Mouse (Mus musculus) layer of hippocampus, postnatal 36 days (tissue): ENCODE measurements at regions not wholly inside any gene's neighbourhood (a gene's known extent, or its start where the extent isn't known, plus 50 kb on each side); places are given as distances from the start of the nearest gene placed in this dataset.

Source experiments
- DNase-seq, 2 experiments: peaks; one replicate each; pipeline ENCODE4 v3.0.0; 2022

DNA sequence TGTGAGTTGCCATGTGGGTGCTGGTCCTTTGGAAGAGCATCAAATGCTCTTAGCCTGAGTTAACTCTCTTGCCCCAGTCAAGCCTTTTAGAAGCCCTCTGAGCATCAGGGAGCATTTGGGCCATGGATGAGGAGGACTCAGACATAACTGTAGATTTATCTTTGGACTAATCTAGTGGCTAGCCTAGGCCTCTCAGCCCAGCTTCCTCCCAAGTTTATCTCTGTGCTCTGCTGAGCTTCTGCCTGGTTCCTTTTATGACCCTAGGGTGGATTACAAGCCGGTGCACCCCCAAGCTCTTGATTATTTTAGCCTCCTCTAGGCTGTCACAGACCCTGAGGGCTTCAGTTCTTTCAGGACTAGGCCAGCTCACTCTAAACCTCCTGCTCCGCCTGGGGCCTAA, 102.6 kb upstream of the Vps8 start:
- DNase-seq: no peak

DNA sequence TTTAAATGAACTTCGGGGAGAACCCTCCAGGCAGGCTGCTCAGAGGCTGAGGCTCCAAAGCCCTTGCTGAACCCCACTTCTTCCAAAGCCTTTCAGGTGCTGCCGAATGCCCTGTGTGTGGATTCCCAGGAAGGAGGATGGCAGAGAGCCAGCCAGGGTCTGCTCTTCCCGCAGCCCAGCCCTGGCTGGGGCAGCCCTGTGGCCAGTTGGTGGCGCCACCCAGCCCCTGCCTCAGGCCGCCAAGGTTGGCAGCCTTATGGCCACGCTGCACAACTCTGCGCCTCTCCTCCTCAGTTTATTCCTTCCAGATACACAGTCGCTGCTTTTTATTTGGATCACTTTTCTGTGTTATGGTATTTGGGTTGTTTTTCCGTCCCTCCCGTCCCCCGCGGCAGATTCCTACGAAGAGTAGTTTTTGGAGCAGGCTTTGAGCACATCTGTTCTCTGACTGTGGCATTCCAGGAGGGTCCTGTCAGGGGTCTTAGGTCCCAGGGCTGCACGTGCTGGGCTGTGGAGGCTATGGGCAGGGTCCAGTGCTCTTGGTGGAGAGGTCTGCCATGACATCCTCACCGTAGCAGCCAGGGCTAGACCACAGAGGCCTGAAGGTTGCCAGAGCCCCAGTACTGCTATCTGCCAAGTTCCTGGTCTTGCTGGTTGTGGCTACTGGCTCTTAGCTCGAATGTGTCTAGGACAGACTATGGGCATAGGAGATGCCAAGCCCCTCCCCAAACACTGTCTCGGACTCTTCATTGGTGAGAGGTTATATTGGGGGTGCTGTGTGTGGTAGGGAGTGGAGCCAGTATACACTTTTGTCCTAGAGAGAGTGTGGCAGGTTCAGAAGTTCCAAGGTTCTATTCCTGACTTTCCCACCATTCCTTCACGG, 101.5 kb upstream of the Vps8 start:
- DNase-seq: no peak

DNA sequence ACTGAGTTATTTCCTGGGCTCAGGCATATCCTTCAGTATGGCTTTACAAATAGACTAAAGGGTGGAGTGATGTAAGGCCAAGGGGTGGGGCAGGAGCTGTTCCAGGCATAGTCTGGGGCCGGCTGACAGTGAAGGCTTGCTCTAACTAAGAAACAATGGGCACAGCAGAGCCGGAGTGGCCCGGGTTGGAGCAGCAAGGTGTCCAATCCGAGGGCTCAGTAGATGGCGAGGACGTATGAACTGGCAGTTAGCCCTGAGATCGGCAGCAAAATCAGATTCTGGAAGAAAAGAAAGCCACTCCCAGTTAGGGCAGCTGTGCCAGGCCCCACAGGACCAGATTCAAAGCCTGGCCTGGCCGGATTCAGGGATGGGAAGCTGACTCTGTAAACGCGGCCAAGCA, 100.5 kb upstream of the Vps8 start:
- DNase-seq: no peak

DNA sequence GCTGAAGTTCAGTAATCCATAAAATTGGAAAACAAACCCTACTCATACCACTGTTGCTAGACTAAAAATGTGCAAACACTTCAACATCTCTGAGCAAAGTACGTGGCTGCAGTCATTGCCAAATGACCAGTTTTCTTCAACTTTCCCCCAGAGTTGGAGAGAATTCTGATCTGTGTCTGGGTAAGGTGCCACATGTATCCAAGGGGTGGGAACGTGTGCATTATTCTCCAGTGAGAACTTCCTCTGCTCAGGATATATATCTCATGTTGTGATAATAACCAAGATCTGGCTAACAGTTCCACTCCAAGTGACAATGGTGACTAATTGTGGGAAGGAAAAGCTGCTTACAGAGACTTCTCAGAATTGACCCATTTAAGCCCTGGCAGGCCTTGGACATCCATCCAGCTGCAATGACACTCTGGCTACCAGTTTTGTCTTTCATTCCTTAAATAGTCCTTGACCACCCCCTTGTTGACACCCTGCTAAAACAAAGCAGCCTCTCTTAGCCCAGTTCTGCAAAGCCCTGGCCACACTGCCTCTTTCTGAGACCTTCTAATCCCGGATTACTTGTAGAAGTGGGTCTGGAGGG, 99.4 kb upstream of the Vps8 start:
- no peak for DNase-seq

DNA sequence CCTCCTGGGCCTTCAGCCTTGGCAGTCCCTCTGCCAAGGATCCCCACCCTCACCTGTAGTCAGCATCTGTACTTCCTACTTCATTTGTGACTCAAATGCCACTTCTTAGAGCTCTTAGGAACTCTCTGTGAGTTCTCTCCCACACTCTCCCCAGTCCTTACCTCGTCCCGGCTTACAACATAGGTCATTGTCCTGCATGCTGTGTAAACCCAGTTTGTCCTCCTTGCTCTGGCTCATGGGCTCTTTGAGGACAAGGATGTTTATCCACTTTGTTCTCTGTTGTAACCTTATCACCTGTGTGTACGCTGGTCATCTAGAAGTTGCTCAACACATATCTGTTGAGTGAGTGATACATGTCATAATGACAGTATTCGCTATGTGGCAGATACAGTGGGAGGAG, 94.9 kb upstream of the Vps8 start:
- no peak for DNase-seq

DNA sequence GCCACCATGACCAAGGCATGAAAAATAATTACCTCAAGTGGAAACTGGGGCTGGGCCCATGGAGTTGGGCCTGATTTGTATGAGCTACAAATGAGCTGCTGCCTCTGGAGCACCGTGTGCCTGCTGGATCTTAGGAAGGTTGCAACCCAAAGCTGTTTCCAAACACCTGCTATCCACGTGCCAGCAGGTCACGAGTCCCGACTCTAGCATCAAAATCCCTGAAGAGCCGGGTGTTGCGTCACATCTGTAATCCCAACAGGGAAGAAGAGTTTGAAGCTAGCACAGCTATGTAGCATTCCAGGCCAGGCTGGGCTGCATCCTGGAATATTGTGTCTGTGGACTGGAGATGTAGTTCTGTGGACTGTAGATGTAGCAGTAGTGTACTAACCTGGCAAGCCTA, 93.7 kb upstream of the Vps8 start:
- no peak for DNase-seq

DNA sequence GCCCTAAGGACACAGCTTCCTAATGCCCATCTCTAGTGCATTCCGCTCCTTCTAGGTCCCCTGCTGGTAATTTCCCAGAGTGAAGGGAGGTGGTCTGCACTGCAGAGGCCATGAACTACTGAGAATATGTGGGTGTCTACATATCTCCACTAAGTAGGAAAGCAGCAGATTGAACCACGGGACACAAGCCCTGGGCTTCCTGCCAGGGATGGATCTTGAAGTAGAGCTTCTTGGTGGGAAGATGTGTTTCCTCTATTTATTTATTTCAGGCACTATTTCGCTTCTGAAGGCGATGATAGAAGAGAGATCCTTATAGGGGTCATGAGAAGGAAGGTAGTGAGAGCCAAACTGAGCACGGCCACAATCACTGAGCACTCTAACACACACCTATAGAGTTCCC, 91.7 kb upstream of the Vps8 start:
- no peak for DNase-seq

DNA sequence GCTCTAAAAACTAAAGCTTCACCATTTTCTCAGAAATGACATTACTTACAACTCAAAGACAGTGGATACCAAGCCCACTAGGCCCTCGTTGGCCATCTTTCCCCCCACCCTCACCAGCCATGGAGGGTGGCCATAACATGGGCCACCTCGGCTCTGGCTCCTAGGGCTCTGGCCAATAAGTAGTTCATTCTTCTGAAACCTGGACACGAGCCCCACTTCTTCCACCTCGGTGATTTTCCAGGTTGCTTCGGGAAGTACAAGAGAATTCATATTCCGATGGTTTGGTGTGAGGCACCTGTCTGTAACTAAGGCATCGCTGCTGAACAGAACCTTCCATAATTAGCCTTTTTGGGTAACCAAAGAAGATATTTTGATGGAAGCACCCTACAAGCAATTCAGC, 90.5 kb upstream of the Vps8 start:
- no peak for DNase-seq

DNA sequence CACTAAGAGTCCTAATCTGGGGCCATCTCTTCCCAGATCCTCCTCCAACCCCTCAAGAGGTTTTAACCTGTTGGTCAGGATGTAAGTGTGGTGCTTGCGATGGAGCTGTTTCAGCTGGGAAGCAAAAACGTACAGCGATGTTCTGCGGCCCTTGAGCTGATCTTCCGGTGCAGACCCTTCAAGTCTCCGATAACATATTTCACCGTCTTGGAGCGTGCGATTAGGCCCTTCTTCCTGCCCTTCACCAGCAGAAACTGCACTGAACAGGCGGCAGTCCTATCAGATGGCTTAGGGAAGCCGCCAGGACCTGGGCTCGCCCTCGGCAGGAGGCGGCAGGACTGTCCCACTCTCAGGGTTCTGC, 90.1 kb upstream of the Vps8 start:
- DNase-seq: no peak

DNA sequence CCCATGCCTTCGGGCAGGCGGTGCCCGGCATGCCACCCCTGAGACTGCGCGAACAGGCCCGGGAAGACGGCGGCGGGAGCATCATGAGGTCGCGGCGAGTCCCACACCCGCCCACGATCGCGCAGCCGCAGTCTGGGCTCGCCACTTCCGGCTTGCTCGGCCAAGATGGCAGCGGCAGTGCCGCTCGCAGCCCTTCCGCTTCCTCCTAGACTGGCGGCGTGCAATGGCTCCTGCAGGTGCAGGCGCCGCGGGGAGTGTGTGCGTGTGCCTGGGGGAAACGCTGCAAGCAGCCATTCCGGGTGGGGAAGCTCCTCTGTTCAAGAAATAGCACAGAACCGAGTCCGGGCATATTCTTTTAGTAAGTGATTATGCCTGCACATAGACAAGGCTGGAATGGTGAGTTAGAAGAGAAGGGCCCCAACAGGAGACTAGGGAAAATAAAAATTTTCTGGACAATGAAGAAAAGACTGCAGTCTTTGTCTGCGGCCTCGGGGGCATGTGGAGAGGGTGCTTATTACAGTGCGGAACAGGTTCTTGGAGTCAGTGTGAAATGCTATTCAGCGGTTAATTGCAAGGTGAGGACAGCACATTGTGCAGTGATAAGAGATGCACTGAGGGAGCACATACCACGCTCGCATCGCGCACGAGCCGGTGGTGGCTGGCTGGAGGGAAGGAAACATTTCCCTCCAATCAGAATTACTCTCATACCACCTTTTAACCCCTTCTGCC, 89.5 kb upstream of the Vps8 start:
- peak; percentile 91 for DNase-seq

DNA sequence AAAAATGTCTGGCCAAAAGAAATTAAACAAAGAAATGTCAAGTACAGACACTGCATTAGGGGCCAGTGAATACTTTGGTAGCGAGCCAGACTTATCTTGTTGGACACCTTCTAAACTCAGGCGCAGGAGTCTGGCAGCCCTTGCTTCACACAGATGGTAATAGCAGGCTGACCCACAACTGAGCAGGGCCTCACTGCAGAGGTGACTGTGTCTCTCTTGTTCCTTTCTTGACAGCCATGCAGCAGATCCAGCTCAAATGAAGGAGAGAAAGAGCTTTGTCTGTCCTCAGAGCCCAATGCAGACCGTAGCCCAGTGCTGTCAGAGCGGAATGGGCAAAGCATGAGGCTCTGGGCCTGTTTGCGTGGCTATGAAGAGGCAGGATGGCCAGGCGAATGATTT, 83.9 kb upstream of the Vps8 start:
- no peak for DNase-seq

DNA sequence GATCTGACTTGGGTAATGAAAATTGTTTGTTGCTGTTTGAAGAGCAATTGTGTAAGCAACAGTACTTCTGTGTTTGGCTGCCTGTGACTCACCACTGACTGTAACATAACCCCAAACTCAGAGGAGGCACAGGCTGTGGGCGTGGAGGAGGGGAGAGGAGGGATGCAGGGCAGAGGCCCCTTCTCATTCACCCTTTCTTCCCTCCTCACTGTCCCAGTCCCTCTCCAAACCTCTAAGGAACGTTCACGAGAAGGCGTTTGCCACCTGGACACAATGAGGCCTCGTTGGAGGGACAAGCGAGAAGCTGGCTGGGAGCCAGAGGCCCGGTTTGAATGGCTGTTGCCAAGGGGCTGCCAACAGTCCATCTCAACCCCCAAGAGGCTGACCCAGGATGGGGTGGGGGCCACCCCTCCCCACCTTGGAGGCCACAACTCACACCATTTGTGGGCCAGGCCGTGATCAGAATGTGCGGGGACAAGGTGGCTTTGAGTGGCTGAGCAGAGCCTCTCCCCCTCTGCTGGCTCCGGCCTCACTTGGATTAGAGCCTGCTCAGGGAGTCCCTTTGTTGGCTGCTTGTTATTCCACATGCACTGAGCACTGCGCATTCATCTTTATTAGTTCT, 83.3 kb upstream of the Vps8 start:
- DNase-seq: peak; percentile 53 to 66

DNA sequence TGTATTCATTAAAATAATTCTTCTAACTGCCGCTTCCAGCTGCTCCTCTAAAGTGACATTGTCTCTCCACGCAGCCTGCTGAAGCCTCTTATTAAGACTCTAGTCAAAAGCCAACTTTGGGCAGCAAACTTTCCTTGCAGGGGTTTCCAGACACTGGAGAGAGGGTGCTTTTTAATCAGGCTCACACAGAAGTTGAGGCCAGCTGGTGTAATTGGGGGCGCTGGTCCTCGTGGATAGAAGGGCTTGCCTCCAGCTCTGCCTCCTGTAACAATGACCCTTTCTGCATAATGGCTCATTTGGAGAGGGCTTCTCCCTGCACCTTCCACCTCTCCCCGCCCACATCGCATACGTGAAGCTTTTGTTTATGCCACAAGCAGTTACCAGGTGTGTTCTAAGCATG, 82.8 kb upstream of the Vps8 start:
- DNase-seq: no peak

DNA sequence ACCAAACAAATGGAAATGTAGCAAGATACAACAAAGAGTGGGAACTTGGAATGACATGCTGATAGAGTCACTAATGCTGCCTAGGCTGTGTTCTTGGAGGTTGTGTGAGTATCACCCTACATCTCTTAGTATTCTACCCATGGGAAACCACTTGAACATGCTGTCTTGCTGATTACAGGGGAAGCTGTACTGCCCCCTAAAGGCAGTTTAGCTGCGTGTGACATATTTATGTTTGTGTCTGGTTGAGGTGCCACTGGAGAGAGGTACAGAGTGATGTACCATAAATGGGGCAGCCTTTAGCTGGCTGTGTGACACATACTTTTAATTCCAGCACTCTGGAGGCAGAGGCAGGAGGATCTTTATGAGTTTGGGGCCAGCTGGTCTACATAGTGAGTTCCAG, 73.0 kb upstream of the Vps8 start:
- no peak for DNase-seq

DNA sequence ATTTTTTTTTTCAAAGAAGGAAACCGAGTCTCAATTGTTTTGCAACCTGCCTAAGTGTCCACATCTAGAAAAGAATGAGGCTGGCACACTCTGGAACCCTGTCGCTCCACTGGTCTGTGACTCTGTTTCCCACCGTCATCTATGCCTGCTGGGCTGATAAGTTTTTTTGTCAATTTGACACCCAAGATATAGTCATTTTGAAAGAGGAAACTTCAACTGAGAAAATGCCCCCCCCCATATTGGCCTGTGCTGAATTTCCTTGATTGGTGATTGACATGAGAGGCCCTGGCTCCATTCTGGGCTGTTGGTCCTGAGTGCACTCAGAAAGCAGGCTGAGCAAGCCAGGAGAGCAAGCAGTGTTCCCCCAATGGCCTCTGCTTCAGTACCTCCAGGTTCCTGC, 71.6 kb upstream of the Vps8 start:
- DNase-seq: no peak

DNA sequence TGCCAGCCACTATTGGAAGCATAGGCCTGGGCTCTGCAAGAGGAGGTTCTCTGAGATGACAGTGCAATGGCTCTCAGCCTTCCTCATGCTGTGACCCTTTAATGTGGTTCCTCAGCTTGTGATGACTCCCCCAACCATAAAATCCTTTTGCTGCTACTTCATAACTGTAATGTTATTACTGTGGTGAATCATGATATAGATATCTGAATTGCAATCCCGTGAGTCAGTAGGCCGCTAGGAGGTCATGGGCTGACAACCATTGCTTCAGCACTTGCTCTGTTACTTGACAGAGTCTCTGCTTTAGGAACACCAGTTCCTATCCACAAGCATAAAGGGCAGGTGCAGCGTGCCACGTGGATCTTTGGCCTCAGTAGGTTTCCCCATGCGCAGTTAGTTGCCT, 69.8 kb upstream of the Vps8 start:
- DNase-seq: no peak

DNA sequence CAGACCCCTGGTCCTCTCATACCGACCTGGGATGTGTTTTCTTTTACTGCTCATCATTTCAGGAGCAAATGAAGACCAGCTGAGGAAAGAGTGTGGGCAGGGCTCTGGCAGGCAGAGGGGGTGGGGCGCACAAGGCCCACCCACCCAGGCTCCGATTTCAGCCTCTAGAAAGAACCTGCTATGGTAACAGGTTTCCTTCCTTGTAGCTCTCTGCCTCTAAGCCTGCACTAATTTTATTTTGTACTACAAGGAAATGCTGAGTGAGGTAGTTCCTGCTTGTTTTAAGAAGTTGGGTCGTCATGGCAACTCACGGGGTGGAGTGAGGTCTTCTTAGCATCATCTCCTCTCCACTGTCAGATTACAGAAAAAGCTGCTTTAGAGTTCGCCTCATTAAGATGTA, 69.4 kb upstream of the Vps8 start:
- peak in 1 of 2 experiments; percentile 10 for DNase-seq

DNA sequence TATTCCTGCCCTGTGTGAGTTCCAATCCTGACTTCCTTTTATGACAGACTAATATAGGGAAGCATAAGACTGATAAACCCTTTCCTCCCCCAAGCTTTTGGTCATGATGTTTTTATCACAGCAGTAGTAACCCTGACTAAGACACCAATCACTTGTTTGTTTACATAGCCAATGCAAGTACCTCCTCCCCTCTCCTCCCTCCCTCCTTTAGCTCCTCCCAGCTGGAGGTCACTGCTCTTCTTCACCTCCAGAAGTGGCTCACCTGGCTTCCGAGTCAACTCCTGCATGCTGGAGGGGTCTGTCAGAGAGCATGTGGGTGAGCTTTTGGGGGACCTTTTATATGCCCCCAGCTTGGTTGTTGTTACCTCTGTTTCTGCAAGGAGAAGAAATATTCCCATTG, 67.3 kb upstream of the Vps8 start:
- no peak for DNase-seq

DNA sequence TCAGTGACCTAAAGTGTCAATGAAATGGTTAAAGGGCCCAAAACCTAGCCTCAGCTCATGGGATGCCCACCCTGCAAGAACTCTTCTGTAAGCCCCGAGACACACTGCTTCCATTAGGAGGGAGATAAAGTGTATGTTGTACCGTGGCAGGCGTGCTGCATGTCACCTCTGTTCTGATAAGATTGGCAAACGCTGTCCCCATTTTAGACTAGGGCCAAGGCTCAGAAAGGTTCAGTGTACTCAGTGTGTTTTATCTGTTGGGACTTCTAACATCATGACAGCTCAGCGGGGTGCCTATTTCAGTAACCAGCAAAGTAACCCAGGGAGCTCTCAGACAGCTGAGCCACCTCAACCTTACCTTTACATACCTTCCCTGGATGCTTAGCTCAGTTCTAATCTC, 65.5 kb upstream of the Vps8 start:
- no peak for DNase-seq

DNA sequence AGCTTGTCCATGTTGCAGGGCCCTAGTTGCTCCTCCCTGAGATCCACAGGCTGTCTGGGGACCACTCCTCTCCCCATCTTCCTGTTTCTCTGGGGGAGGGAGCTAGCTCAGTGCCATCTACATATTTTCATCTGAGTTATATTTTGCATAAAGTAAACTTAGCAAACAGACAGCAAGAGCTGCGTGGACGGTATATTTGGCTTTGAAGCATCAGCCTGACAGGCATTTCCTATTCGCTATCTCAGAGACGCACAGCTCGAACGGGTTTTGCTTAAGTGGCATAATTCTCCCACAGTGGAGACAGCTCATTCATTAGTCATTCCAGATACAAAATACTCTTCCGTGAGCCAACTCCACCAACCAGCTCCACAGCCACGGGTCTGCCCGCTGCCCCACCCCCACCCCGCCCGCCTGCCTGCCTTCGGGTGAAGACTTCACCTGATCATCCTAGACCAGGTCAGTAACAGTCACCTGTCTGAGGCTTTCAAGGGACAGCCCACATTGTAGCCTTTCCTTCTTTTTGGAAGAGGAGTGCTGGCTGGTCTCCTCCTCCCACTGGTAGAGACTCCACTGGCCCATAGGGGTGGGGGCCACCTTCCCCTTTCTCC, 64.5 kb upstream of the Vps8 start:
- no peak for DNase-seq

DNA sequence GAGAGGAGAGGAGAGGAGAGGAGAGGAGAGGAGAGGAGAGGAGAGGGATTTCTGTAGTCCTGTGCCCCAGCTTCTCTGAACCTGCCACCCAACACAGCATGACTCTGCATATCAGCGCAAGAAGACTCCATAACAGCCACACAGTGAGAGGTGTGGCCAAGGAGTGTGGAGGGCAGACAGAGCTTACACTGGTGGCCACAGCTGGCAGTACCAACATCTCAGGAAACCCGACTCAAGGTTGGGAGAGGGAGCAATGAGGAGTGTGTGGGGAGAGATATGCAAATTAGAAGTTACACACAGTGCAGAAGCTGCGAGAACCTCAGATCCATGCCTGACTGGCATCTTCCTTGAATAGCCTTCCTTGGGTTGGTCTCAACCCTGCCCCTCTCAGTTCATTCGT, 63.5 kb upstream of the Vps8 start:
- no peak for DNase-seq

DNA sequence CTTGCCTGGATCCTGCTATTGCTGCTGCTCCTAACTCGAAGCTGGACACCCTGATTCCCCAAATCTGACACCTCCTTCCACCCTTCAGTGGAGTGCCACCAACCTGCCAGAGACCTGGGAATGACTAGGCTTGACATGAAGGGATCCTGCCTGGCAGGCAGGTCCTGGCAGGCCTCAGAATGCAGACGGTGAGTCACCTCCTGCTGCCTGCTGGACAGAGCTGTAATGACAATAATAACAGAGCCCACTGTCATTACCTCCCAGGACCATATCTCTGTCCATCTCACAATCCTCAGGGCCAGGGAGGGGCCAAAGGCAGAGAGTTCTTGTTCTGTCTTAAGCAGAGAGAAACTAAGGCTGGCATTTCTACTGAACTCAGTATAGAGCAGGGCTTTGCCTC, 61.5 kb upstream of the Vps8 start:
- no peak for DNase-seq
